Mouse (Mus musculus): ENCODE measurements at regions not wholly inside any gene's neighbourhood (a gene's known extent, or its start where the extent isn't known, plus 50 kb on each side); places are given as distances from the start of the nearest gene placed in this dataset.

GRCm38 (mm10) chr16:76078219-76078618 lies 56.1 kb upstream of the Samsn1 start:
- TF ChIP-seq EP300 (IDR thresholded peaks at IDR 0.05; ENCODE audit: insufficient read depth, low read depth, low read length) (no peak), CTCF (IDR thresholded peaks at IDR 0.05) (no peak)

All from heart, adult 2 months (tissue).